Mouse (Mus musculus) hindlimb bud, embryonic 11.5 days (tissue): ENCODE results near the gene Adamts12.

Source experiments
- DNase-seq: peaks from one replicate; pipeline ENCODE4 v3.0.0-alpha.2; 2012; ENCODE audit warnings: low read depth, low spot score; ENCODE audit errors: extremely low spot score

The Adamts12 gene

DNA sequence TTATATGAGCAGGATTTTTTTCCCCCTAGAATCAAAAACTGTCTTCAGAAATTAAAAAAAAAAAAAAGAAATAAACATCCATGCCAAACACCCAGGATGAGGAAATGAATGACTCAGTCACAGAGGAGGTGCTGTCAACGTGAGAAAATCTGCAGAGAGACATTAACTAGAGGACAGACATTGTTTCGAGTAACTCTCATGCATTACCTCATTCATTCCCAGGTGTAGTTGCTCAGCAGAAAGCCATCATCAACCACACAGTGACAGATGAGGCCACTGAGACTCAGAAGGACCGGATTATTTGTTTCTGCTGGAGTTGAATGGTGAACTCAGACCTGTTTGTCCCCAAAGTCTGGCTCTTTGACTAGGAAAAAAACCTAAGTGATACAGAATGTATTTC lies 81.0 kb downstream of the Adamts12 start:
- DNase-seq: no peak

DNA sequence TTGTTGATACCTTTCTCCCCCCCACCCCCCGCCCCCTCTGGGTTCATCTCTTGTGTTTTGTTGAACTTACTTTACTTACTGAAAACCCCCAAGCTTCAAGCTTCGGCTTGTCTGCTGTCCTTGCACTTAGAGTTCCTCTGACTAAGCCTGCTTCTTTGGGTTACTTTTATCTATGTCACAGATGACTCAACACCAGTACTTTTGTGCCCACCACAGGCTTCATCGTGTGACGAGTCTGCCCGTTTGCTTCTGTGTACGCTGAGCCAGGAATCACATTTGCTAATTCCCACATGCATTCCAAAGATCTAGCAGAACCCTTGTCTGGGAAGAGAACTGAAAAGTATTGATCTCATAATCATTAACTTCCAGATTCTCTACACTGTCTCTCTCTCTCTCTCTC lies 94.8 kb downstream of the Adamts12 start:
- DNase-seq: no peak

DNA sequence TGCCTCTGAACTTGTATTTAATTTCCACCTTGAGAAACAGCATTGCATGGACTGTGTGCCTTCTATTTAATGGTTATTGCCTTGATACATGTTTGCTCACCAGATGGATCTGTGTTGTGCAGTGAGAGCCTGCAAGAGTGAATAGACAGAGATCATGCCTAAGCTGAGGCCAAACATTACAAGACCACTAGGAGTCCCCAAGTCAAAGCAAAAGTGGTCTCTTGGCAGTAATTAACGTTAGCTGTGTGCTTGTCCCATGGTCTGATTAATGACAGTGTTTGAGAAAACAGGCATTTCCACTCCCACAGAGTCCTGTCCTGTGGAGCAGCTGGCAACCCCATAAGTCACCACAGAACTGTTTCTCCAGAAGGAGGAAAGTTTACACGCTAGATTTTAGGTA lies 96.2 kb downstream of the Adamts12 start:
- no peak for DNase-seq

DNA sequence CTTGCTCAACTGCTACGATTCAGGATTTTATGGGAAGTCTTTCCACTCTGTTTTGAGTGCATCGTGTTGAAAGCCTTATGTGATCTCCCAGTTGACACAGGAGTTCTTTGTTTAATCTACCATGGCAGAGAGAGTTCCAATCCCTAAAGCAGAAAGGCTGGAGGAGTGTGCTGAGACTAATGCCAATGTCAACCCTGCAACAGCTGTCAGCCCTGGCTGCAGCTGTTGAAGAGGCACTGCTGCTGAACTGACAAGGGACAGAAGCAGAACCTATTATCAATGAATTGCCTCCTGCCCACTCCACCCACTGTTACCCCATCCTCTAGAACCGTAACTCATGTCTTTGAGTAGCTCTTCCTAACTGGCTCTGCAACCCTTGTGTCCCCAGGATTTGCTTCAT lies 101.3 kb downstream of the Adamts12 start:
- DNase-seq: no peak

DNA sequence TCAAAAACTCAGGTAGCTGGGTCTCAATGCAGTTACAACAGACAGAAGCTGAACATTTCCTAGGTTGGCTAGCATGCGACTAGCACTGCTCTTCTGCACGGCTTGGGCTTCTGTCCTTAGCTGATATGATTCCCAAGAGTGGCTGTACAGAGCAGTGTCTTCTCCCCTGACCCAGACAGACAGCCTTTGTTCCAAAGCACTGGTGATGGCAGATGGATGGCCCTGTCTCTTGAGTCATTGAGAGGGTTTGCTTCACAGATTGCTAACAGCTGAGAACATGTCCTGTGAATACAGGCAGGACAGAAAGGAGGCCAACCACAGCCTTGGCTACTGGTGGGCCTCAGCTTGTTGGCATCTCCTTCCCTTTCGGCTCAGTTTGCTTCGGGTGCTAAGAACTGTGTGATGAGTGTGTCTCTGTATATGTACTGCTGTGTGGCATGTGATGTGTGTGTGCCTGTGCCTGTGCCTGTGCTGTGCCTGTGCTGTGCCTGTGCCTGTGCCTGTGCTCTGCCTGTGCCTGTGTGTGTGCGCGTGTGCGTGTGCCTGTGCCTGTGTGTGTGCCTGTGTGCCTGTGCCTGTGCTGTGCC lies 109.4 kb downstream of the Adamts12 start:
- no peak for DNase-seq

DNA sequence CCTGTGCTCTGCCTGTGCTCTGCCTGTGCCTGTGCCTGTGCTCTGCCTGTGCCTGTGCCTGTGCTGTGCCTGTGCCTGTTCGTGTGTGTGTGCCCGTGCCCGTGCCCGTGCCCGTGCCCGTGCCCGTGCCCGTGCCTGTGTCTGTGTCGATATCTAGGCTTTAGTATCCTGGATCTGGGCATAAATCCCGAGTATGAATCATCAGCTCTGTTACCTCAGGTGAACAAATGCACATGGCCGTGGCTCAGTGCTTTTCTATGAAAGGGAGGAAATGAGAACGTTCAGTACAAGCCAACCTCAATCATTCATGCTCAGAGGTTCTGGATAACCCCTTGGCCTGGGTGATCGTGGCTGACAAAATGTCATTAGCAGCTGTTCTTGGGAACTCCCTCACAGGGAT lies 110.3 kb downstream of the Adamts12 start:
- DNase-seq: no peak

DNA sequence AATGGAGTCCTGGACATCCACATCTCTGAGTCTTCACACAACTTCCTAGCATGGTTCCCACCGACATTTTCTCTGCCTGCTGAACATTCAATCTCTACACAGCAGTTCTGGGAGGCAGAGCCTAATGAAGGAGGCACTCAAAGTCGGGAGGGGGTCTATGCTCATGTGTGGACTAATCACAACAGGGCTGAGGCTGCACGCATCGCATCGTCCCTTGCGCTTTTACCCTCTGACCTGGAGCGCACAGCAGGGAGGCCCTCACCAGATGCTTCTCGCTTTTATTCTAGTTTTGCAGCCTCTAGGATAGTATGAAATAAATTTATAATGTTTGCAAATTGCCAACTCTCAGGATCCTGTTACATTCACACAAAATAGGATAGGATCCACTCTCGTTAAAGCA lies 112.9 kb downstream of the Adamts12 start:
- DNase-seq: no peak

DNA sequence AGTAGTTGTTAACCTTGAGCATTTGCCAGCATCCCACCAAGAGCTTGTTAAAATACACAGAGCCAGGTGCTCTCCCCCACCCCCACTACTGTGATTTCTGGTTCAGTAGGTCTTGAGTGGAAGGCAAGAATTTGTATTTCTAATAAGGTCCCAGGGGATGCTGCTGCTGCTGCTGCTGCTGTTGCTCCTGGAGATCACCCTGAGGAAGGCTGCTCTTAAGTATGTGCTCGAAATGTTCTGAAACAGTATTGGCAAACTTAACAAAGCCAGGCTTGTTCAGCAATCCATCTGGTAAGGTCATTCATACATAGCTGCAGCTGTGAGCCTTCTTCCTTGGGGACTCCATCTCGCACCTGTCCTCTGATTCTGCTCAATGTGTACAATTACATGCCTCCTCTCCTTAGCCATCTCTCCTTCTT lies 115.2 kb downstream of the Adamts12 start:
- no peak for DNase-seq

DNA sequence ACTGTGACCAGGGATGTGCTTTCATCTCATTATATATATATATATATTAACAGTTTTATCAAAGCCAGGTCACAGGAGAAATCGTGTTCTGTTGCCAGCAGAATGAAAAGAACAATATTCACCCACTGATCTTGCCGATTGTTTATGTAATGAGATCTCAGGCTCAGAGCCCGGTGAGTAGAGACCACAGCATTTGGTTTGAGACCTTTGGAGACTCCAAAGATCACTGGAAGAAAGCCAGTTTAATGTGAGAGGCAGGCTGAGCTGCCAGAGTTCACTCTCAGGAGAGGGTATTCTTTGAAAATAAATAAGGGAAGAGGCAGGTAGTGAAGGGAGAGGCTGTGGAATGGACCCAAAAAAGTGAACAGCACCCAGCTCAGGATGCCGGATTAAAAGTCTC lies 122.1 kb downstream of the Adamts12 start:
- no peak for DNase-seq

DNA sequence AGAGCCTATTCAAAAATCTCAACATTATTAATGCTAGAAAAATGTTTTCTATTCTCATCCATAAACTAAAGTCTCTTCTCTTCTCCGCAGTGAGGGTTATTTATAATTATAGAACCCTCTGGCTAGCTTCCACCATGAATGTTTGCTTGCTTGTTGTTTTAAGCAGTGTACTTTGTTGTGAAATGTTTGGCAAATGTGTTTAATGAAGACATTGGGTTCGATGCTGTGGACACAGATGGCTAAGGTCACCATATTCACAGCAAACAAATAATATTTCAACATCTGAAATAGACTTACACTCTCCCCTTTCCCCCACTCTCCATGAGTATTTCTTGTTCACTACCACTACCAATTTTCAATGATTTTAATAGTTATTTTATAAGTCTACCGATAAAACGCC lies 125.9 kb downstream of the Adamts12 start:
- DNase-seq: no peak

DNA sequence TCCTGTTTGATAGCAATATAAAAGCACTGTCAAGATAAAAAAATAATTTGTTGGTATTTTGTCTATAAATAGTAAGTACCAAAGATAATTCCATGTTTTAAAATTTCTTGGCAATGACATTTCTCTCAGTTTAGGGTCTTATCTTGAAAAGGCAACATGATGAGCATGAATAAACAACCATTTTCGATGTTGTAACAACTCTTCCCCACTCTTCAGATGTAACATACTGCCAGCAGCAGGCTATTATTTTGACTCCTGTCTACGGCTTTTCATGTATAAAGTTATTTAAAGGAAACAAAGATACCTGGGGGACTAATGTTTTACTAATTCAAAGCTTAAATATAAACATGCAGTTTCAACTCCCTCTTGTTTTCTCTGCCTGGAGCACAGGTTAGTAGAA lies 128.2 kb downstream of the Adamts12 start:
- DNase-seq: no peak

DNA sequence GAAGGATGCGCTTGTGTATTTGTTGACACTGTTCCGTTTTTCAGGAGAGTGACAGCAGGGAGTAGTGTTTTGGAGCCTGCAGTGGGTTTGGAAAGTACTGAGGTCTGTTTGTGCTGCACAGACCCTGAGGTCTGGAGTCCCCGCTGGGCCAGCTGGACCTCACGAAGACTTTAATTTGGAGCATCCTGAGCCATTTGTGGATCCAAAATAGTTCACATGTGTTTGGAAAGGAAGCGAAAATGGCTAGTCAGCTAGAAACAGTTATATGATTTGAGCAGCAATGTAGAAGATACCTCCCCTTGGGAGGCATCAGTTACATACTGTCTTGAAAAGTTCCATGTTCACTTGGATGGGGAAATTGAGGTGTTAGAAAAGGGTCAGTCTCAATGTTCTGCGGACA lies 132.5 kb downstream of the Adamts12 start:
- DNase-seq: no peak

DNA sequence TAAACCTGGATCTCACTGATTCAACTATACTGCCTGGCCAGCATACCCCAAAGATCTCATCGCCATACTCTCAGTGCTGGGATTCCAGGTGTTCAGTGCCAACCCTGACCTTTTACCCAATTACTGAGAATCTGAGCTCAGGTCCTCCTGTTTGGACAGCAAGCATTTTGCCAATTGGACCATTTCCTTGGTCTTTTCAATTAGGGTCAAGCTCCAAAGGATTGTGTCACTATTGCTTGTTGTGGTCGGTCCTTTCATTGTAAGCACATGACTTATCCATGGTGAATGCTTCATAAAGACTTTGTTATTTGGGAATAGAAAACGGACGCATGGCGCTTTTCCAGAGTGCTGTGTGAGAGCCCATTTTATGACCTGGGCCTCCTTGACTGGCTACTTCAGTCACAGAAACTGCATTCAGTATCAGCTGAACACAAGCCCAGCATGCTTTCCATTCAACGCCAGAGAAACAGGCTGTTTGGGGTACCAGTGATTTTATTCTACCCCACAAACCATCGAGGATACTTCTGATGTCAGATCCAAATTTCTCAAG lies 133.7 kb downstream of the Adamts12 start:
- no peak for DNase-seq

DNA sequence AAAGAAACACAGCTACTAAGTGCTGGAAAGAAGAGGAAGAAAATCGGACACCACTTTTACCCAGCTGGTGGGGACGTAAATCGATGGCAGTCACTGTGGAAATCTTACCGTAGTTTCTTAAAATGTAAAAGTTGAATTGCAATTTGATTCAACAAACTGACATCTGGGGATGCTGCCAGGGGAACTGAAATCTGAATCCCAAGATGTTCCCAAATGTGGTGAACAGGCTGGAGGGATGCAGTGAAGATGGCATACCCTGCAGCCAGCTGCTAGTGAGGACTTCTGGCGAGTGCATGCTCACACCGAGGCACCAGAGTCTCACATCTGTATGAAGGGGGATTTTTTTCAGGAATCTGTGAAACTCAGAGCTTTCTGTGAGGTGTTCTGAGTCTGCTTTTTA lies 138.5 kb downstream of the Adamts12 start:
- DNase-seq: no peak

DNA sequence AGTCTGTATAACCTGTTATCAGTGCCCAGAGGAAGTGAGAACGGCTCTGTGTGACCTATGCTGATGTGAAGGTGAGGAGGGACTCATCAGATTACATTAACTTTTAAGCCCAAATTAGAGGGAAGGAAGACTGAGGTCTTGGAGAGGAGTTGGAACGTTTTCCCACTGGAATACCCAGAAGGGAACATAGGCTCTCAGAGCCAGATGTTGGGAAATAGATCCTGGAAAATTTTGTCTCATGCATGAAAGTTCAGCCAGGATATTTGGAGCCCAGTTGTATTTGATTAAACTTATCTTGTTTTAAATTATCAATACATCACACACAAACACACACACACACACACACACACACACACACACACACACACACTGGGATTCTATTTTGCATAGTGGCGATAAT lies 140.3 kb downstream of the Adamts12 start:
- DNase-seq: no peak

DNA sequence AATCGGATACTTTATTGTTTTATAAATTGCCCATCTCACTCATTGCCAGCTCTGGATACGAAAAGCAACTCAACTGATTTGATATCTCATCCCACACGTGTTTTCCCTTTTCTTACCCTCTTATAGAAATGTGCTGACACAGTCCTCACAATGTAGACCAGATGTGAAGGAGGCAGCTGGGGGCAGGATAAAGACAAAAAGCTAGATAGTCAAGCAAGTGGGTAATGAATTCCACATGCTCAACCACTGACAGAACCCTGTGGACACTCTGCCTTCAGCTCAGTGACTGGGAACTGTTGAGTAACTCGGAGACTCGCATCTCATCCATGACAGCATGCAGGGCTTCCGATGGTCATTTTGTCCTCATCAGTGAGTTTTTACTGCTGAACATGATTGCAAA lies 146.4 kb downstream of the Adamts12 start:
- peak; percentile 24 for DNase-seq

DNA sequence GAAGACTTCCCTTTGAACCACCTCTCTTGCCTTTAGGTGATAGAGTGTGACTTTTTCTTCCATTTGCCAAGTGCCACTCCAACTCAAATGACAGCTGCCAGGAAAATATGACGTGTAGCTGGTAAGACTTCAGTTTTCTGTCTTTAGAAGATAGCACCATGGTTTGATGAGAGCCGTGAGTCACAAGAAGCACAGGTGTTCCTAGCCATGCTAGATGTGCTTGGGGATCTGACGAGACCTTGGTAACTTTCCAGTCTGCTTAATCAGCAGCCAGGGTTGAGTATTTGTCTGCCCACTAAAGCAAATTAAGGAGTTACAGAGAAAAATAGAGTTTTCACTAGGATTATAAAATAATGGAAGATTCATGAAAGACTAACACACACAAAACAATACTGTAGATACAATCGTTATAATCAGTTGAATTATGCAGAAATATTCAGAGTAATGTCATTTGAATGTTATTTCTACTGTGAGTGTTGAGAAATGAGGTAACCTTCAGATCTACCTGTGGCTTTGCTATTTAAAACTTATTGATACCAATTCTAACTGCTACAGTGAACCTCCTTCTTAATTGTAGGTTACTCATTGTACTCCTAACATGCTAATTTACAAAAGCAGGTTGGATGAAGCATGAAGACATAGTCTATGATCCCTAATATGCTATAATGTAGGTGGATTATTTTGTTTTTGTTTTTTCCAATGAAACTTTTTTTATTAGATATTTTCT lies 169.5 kb downstream of the Adamts12 start:
- DNase-seq: no peak

DNA sequence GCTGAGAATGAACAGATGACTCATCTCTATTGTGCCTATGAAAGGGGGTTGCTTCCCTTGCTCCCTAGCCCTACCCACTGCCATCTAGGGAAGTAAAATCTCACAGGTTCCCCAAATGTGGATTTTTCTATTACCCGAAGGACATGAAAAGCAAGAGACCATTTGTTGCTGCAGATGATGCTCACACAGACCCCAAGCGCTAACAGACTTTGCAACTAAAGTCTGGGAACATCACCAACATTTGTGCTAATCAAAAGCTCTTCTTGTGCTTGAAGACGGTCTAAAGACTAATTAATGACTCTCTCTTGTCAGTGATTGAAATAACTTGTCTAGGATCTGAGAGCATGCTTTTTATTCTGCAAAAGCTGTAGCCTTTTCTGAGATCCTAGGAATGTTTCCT lies 175.8 kb downstream of the Adamts12 start:
- no peak for DNase-seq

DNA sequence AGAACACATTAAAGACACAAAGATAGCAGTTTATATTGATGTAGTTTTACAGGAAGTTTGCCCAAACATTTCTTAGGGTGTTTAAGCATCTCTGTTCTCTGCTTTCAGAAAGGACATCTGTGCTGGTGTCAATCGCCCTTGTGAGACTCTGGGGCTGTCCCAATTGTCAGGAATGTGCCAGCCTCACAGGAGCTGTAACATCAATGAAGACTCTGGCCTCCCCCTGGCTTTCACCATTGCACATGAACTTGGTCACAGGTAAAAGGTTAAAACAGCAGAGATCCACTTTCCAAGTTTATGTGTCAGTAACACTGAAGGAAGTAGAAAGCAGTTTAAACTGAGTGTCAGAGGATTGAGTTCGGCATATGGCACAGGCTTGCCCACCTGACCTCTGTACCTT lies 176.7 kb downstream of the Adamts12 start:
- no peak for DNase-seq

DNA sequence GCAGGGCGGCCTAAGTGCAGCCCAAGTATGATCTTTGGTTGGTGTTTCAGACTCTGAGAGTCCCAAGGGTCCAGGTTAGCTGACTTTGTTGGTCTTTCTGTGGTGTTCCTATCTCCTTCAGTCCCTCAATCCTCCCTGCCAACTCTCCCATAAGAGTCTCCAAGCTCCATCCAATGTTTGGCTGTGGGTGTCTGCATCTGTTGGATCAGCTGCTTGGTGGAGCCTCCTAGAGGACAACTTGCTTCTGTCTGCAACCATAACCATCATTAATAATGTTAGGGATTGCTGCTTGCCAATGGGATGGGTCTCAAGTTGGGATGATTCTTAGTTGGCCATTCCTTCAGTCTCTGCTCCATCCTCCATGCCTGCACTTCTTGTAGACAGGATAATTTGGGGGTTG lies 181.8 kb downstream of the Adamts12 start:
- DNase-seq: no peak

DNA sequence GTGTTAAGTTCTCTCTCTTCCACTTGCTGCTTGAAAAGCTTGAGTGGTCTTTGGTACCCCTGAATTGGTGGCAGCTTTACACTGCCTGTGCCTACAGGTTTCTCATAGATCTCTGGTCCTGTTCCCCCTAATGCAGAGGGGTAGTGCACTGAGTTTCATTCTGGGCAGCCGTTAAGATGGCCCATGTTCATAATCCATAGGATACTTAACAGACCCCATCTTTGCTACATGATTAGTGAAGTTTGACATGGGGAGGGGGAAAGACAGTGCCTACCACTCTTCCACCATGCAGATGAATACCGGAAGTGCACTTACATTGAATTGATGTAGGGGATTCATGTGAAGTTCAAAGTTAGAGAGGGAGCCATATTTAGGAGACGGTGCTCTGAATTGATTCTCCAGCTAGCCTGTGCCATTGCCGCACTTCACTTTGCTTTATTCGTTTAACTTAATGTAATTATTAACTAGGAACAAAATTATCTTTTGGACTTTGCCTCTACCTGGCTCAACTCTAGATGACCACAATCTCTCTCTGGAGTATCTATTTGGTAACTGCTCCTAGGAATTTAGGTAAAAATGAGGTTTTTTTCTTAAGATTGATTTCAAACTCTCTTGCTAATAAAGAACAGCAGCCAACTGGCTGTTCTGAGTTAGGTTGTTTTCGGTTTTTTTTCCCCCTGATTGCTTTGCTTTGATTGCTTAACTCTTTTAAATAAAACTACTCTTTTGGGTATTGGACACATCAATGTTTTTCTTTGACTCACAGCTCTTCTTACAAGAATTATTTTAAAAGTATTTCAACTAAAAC lies 214.9 kb downstream of the Adamts12 start:
- no peak for DNase-seq

DNA sequence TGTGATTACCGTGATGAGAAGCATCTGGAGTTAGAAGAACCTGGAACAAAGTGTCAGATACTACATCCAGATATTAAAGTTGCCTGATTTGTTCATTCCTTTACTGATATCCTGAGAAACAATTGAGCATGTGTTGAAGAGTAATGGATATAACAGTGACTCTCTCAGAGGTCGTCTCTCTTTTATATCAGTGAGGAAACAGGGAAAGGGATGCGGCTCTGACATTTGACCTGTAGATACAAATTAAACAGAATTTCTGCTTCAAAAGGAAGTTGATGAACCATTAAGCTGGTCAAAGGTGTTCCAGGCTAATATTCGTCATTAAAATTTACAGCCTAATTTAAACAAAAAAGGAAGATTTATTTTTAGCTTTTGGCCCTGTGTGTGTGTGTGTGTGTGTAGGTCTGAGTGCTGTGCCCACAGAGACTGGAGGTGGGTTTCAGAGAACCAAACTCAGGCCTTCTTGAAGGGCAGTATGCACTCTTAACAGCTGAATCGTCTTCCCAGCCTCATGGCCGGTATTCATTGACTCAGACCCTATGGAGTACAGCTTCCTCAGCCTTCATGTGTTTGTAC lies 216.2 kb downstream of the Adamts12 start:
- no peak for DNase-seq
